Mouse (Mus musculus) left cerebral cortex, adult 11 months (tissue): ENCODE results near the gene Epha5.

Experiments
- DNase-seq: peaks from one replicate; pipeline ENCODE4 v3.0.0; 2022; ENCODE audit warnings: low spot score

Gene Epha5

GRCm38 (mm10) chr5:84313619-84314018 lies 103.6 kb downstream of the Epha5 start:
- no peak for DNase-seq

- no peak for DNase-seq
Observed at GRCm38 (mm10) chr5:84298878-84299736, 118.1 kb downstream of the Epha5 start.

GRCm38 (mm10) chr5:84289429-84289977 lies 127.7 kb downstream of the Epha5 start:
- DNase-seq: no peak

- DNase-seq: no peak
Observed at GRCm38 (mm10) chr5:84281290-84282017, 135.7 kb downstream of the Epha5 start.

GRCm38 (mm10) chr5:84276996-84277395 lies 140.2 kb downstream of the Epha5 start:
- no peak for DNase-seq

- no peak for DNase-seq
Observed at GRCm38 (mm10) chr5:84265407-84265806, 151.8 kb downstream of the Epha5 start.

GRCm38 (mm10) chr5:84263999-84264398 lies 153.2 kb downstream of the Epha5 start:
- no peak for DNase-seq

GRCm38 (mm10) chr5:84229971-84230370 lies 187.2 kb downstream of the Epha5 start:
- DNase-seq: no peak

GRCm38 (mm10) chr5:84208609-84209008 lies 208.6 kb downstream of the Epha5 start:
- DNase-seq: no peak

GRCm38 (mm10) chr5:84193348-84193747 lies 223.8 kb downstream of the Epha5 start:
- no peak for DNase-seq

GRCm38 (mm10) chr5:84184189-84184588 lies 233.0 kb downstream of the Epha5 start:
- DNase-seq: no peak

- DNase-seq: peak; percentile 9
Observed at GRCm38 (mm10) chr5:84153095-84153494, 264.1 kb downstream of the Epha5 start.

- no peak for DNase-seq
Observed at GRCm38 (mm10) chr5:84142138-84142537, 275.0 kb downstream of the Epha5 start.

GRCm38 (mm10) chr5:84095947-84096346 lies 321.2 kb downstream of the Epha5 start:
- no peak for DNase-seq

- no peak for DNase-seq
Observed at GRCm38 (mm10) chr5:84081321-84081720, 335.9 kb downstream of the Epha5 start.

GRCm38 (mm10) chr5:84070976-84071375 lies 346.2 kb downstream of the Epha5 start:
- DNase-seq: no peak

- no peak for DNase-seq
Observed at GRCm38 (mm10) chr5:84053880-84054279, 363.3 kb downstream of the Epha5 start.

GRCm38 (mm10) chr5:84037250-84037963 lies 379.8 kb downstream of the Epha5 start:
- DNase-seq: no peak
